ENCODE assay signal across 9 mouse cellular contexts in genomic region chr11:115911134-115911561, GRCm38 (mm10). TPM values are rescaled to one million over a fixed set of nuclear protein-coding genes. Genes with fewer than 3 reads are reported as not detected.
A peak's percentile ranks its signal among the peaks of the same experiment; 100 is the strongest.
DNase-seq lines count a peak whose midpoint lies in the region; ATAC-seq and TF ChIP-seq lines count a peak whose summit lies in the region.
"Had no signal": no experiment of that assay in that cellular context is flagged by ENCODE, and none has a peak within 500 bp of the region (broad histone marks: within the 10 kb centered on the region; RNA-seq: fewer than 3 reads in every experiment).

No protein-coding gene starts in this region.

- H3K36me3 ChIP-seq in midbrain, embryonic 11.5 days (ENCODE audit: control insufficient read depth, insufficient read depth, low read length), result no peaks in the 10 kb centered on the region
- peaks cover 7% of the 10 kb centered on the region for H3K36me3 ChIP-seq in midbrain, embryonic 16.5 days (ENCODE audit: control insufficient read depth, insufficient read depth, low read length)
- H3K36me3 ChIP-seq in liver, postnatal 0 days (replicated peaks; ENCODE audit: insufficient read depth, low read length), result peaks cover 39% of the 10 kb centered on the region

- no peak overlapping the region for H3K4me2 ChIP-seq in midbrain, embryonic 11.5 days
- H3K4me2 ChIP-seq in midbrain, embryonic 16.5 days (ENCODE audit: low read length), result no peak overlapping the region
- peak overlapping the region; percentile 57 for H3K4me2 ChIP-seq in liver, postnatal 0 days (ENCODE audit: low read depth, low read length)

- H3K27ac ChIP-seq in midbrain, embryonic 11.5 days (ENCODE audit: low read depth, low read length), result no peak overlapping the region
- H3K27ac ChIP-seq in midbrain, embryonic 16.5 days (ENCODE audit: low read length), result no peak overlapping the region
- peak overlapping the region; percentile 90 for H3K27ac ChIP-seq in liver, postnatal 0 days (ENCODE audit: low read depth)

- H3K9ac ChIP-seq in midbrain, embryonic 11.5 days (ENCODE audit: low read length), result no peak overlapping the region
- H3K9ac ChIP-seq in midbrain, embryonic 16.5 days (ENCODE audit: low read depth, low read length), result no peak overlapping the region
- H3K9ac ChIP-seq in liver, postnatal 0 days (replicated peaks), result peak overlapping the region; percentile 58

- no peak for TF ChIP-seq CTCF in liver, postnatal 0 days (IDR thresholded peaks at IDR 0.05; ENCODE audit: low read depth)

- DNase-seq in midbrain, embryonic 11.5 days (ENCODE audit: low spot score, missing footprints), result peak; percentile 8
- peak; percentile 59 to 70 for DNase-seq in heart, postnatal 10 days
- peak; percentile 64 for DNase-seq in liver, postnatal 0 days
- DNase-seq in thymus, postnatal 0 days (ENCODE audit: low spot score), result peak; percentile 78
- DNase-seq in right cerebral cortex, postnatal 36 days (ENCODE audit: low spot score in 2 of 2), result no peak
- no peak for DNase-seq in left cerebral cortex, postnatal 10 days (ENCODE audit: extremely low spot score in 1 of 2, low spot score in 2 of 2)
- DNase-seq in natural killer cell, adult 2 months (ENCODE audit: low spot score in 2 of 2), result no peak

- 96% methylated on average over 5 of the region's 5 CpGs for WGBS in midbrain, embryonic 11.5 days
- 96% methylated on average over 5 of the region's 5 CpGs for WGBS in midbrain, embryonic 16.5 days
- WGBS in liver, postnatal 0 days (ENCODE audit: insufficient replicate concordance), result 38% methylated on average over 5 of the region's 5 CpGs

- TF ChIP-seq EP300 in liver, postnatal 0 days (IDR thresholded peaks at IDR 0.05; ENCODE audit: low read depth), result peak; percentile 93

- no peak for ATAC-seq in midbrain, embryonic 11.5 days (ENCODE audit: low FRiP score)
- no peak for ATAC-seq in midbrain, embryonic 16.5 days
- peak; percentile 89 for ATAC-seq in liver, postnatal 0 days

- H3K9me3 ChIP-seq in midbrain, embryonic 11.5 days (ENCODE audit: control insufficient read depth, low read length), result no peaks in the 10 kb centered on the region
- no peaks in the 10 kb centered on the region for H3K9me3 ChIP-seq in midbrain, embryonic 16.5 days (replicated peaks; ENCODE audit: control insufficient read depth, low read length, poor library complexity, severe bottlenecking)
- no peaks in the 10 kb centered on the region for H3K9me3 ChIP-seq in liver, postnatal 0 days (ENCODE audit: low read length)

- intact Hi-C loops in heart, postnatal 10 days (cut with DNase I), result no loop called here
- intact Hi-C loops in left cerebral cortex, postnatal 10 days (cut with DNase I), result no loop called here

- no peaks in the 10 kb centered on the region for H3K27me3 ChIP-seq in midbrain, embryonic 11.5 days (ENCODE audit: control insufficient read depth, insufficient read depth, low read length)
- H3K27me3 ChIP-seq in midbrain, embryonic 16.5 days (ENCODE audit: control insufficient read depth, insufficient read depth, low read depth, low read length), result no peaks in the 10 kb centered on the region
- H3K27me3 ChIP-seq in liver, postnatal 0 days (ENCODE audit: insufficient read depth, low read length), result no peaks in the 10 kb centered on the region

- no peak overlapping the region for H3K4me3 ChIP-seq in midbrain, embryonic 11.5 days (ENCODE audit: low read depth, low read length)
- H3K4me3 ChIP-seq in midbrain, embryonic 16.5 days (ENCODE audit: low read depth, low read length), result no peak overlapping the region
- H3K4me3 ChIP-seq in liver, postnatal 0 days (ENCODE audit: low read depth, low read length), result no peak overlapping the region

- H3K4me1 ChIP-seq in midbrain, embryonic 11.5 days (ENCODE audit: control insufficient read depth, insufficient read depth, low read length), result no peaks in the 10 kb centered on the region
- no peaks in the 10 kb centered on the region for H3K4me1 ChIP-seq in midbrain, embryonic 16.5 days (ENCODE audit: control insufficient read depth, insufficient read depth, low read length)
- H3K4me1 ChIP-seq in liver, postnatal 0 days (ENCODE audit: insufficient read depth), result peaks cover 25% of the 10 kb centered on the region

RNA-seq across cellular contexts. Expression of gene Smim6, which starts 0.7 kb away (rescaled TPM):
- polyA plus RNA-seq in midbrain, embryonic 11.5 days (2014; fragmentation: Nextera tagmentation; extraction: Ambion mirVana), result 0.46 TPM in 1 of 2 replicates, not detected in the other
- 0.44 and 0.87 TPM in 2 replicates for polyA plus RNA-seq in midbrain, embryonic 16.5 days (2015; fragmentation: Nextera tagmentation; extraction: Ambion mirVana)
- total RNA-seq in heart, postnatal 10 days (2021), result under 1 TPM; 0.37 to 0.45 TPM
- 1.9 TPM in 2 replicates for polyA plus RNA-seq in liver, postnatal 0 days (2015; fragmentation: Nextera tagmentation; extraction: Ambion mirVana)
- polyA plus RNA-seq in thymus, postnatal 0 days (2015; fragmentation: Nextera tagmentation; extraction: Ambion mirVana), result 3.8 and 4.8 TPM in 2 replicates
- not detected for total RNA-seq in left cerebral cortex, postnatal 10 days (2021)
- total RNA-seq: left cerebral cortex, postnatal 36 days had no signal

RNA-seq across cellular contexts. Expression of gene Smim5, which starts 11.4 kb away (rescaled TPM):
- 0.27 and 0.59 TPM in 2 replicates for polyA plus RNA-seq in midbrain, embryonic 11.5 days (2014; fragmentation: Nextera tagmentation; extraction: Ambion mirVana)
- polyA plus RNA-seq in midbrain, embryonic 16.5 days (2015; fragmentation: Nextera tagmentation; extraction: Ambion mirVana), result 1.4 and 1.5 TPM in 2 replicates
- 10 to 100 TPM; 28.7 to 43.3 TPM for total RNA-seq in heart, postnatal 10 days (2021)
- 16.8 and 21.5 TPM in 2 replicates for polyA plus RNA-seq in liver, postnatal 0 days (2015; fragmentation: Nextera tagmentation; extraction: Ambion mirVana)
- polyA plus RNA-seq in thymus, postnatal 0 days (2015; fragmentation: Nextera tagmentation; extraction: Ambion mirVana), result 35.4 and 39.8 TPM in 2 replicates
- total RNA-seq in left cerebral cortex, postnatal 10 days (2021), result under 1 TPM in 1 of 2 experiments, not detected in 1; 0.41 TPM
- total RNA-seq: left cerebral cortex, postnatal 36 days had no signal

RNA-seq across cellular contexts. Expression of gene Sap30bp, which starts 21.9 kb away (rescaled TPM):
- 58.3 and 61.5 TPM in 2 replicates for polyA plus RNA-seq in midbrain, embryonic 11.5 days (2014; fragmentation: Nextera tagmentation; extraction: Ambion mirVana)
- polyA plus RNA-seq in midbrain, embryonic 16.5 days (2015; fragmentation: Nextera tagmentation; extraction: Ambion mirVana), result 49.0 and 51.5 TPM in 2 replicates
- total RNA-seq in heart, postnatal 10 days (2021), result 10 to 100 TPM; 26.6 to 26.7 TPM
- polyA plus RNA-seq in liver, postnatal 0 days (2015; fragmentation: Nextera tagmentation; extraction: Ambion mirVana), result 12.7 and 15.4 TPM in 2 replicates
- 47.2 and 48.8 TPM in 2 replicates for polyA plus RNA-seq in thymus, postnatal 0 days (2015; fragmentation: Nextera tagmentation; extraction: Ambion mirVana)
- 10 to 100 TPM; 55.3 to 60.9 TPM for total RNA-seq in left cerebral cortex, postnatal 10 days (2021)

RNA-seq across cellular contexts. Expression of gene Recql5, which starts 22.1 kb away (rescaled TPM):
- 16.1 and 18.4 TPM in 2 replicates for polyA plus RNA-seq in midbrain, embryonic 11.5 days (2014; fragmentation: Nextera tagmentation; extraction: Ambion mirVana)
- polyA plus RNA-seq in midbrain, embryonic 16.5 days (2015; fragmentation: Nextera tagmentation; extraction: Ambion mirVana), result 24.3 and 25.2 TPM in 2 replicates
- 10 to 100 TPM in 1 of 2 experiments, 1 to 10 TPM in 1; 8.3 to 10.9 TPM for total RNA-seq in heart, postnatal 10 days (2021)
- polyA plus RNA-seq in liver, postnatal 0 days (2015; fragmentation: Nextera tagmentation; extraction: Ambion mirVana), result 4.2 and 6.1 TPM in 2 replicates
- polyA plus RNA-seq in thymus, postnatal 0 days (2015; fragmentation: Nextera tagmentation; extraction: Ambion mirVana), result 16.8 and 18.9 TPM in 2 replicates
- total RNA-seq in left cerebral cortex, postnatal 10 days (2021), result 10 to 100 TPM; 17.1 to 20.9 TPM

RNA-seq across cellular contexts. Expression of gene Myo15b, which starts 52.9 kb away (rescaled TPM):
- not detected in 2 replicates for polyA plus RNA-seq in midbrain, embryonic 11.5 days (2014; fragmentation: Nextera tagmentation; extraction: Ambion mirVana)
- polyA plus RNA-seq in midbrain, embryonic 16.5 days (2015; fragmentation: Nextera tagmentation; extraction: Ambion mirVana), result 0.09 TPM in 1 of 2 replicates, not detected in the other
- total RNA-seq in heart, postnatal 10 days (2021), result under 1 TPM; 0.17 to 0.22 TPM
- polyA plus RNA-seq in liver, postnatal 0 days (2015; fragmentation: Nextera tagmentation; extraction: Ambion mirVana), result 2.4 and 2.7 TPM in 2 replicates
- polyA plus RNA-seq in thymus, postnatal 0 days (2015; fragmentation: Nextera tagmentation; extraction: Ambion mirVana), result 1.4 and 1.5 TPM in 2 replicates
- under 1 TPM; 0.17 to 0.93 TPM for total RNA-seq in left cerebral cortex, postnatal 10 days (2021)

Comparison
In these comparisons a context has a peak if more than half of its experiments do, and no peak if none do; other contexts are left out.
1. DNase-seq: peak in midbrain, embryonic 11.5 days (single experiment), heart, postnatal 10 days (2 of 2), liver, postnatal 0 days (single experiment) and thymus, postnatal 0 days (single experiment); none in right cerebral cortex, postnatal 36 days (0 of 2), left cerebral cortex, postnatal 10 days (0 of 2) and natural killer cell, adult 2 months (0 of 2).